Mouse (Mus musculus) CD8-positive naive resting alpha-beta T cell, adult 2 months (primary cell): Measurements from ENCODE around the gene Naa16.
A peak's percentile ranks its signal among the peaks of the same experiment; 100 is the strongest.

Experiments
- DNase-seq, 2 experiments: peaks; one replicate each; pipeline ENCODE4 v3.0.0; 2022; ENCODE audit warnings: low read depth in 2 of 2, low spot score in 2 of 2

Gene Naa16

DNA sequence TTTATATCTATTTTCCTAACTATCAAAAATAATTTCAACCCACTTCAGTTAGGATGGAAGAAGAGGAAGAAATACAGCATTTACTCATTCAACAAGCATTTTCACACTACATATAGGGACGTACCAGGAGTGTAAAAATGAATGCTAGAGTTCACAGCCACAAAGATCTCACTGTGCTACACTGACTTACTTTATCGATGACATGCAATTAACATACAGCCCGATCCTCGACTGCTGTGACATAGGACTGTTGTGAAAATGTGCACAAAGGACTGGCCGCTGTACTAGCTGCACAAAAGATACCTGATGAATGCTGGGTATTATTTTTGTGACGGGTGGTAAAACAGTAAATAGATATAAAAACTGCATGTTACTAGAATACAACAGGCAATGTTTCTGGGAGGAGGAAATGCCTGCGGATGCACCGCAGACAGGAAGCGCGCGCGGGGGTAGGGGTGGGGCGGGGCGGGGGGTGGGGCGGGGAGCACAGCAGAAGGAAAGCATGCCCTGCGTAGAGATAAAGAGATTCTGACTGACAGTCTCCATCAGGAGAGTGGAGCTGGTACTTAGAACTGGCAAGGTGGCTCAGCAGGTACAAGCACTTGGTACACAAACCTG lies 59.5 kb downstream of the Naa16 start:
- no peak for DNase-seq

DNA sequence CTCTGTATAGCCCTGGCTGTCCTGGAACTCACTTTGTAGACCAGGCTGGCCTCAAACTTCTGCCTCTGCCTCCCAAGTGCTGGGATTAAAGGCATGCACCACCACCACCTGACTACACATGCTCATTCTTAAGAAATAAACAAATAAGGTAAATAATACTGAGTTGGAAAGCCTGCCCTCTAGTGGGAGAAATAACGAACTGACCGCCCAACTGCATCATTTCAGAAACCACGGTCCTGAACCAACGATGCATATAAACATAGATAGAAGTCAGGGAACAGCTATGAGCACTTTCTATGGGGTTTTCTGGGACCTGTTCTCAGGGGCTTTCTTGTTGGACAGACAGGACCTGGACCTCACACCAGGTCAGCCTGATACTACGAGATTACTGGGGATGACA lies 63.5 kb downstream of the Naa16 start:
- peak; percentile 38 to 67 for DNase-seq

- no peak for DNase-seq
Observed at GRCm38 (mm10) chr14:79324112-79324840, 66.3 kb downstream of the Naa16 start.

DNA sequence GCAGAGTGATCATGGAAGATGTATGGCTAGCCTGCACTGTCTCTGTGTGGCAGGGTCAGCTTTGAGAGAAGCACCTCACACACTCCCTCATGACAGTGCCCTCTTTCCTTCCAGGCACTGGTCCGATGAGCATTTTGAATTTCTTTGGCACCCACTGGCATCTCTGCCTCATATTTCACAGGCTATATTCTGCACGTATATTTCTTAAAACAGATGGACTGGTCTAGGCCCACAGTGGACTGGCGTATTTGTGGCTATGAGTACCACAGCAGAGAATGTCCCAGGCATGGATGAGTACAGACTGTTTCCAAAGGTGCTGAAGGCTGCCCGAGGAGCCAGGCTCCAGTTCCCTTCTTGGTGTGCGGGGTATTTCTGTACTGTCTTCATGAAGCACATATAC lies 68.7 kb downstream of the Naa16 start:
- DNase-seq, result no peak

DNA sequence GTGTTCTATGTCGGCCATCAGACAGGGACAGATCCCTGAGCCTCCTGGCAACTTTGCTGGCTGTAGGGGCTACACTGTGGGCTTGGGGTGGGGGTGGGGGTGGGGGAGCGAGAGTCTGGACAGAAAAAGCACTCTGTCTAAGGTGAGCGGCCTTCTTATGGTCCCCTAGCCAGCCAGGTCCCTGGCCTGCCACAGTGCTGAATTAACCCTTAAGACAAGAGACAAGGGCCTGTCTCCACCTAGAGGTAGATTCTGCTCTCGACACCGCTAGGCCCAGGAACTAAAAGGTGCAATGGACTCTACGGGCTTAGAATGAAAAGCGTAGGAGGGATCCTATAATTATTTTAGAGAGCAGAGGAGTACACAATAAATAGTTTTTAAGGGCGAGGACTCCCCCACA lies 69.4 kb downstream of the Naa16 start:
- peak in 1 of 2 experiments; percentile 37 for DNase-seq

DNA sequence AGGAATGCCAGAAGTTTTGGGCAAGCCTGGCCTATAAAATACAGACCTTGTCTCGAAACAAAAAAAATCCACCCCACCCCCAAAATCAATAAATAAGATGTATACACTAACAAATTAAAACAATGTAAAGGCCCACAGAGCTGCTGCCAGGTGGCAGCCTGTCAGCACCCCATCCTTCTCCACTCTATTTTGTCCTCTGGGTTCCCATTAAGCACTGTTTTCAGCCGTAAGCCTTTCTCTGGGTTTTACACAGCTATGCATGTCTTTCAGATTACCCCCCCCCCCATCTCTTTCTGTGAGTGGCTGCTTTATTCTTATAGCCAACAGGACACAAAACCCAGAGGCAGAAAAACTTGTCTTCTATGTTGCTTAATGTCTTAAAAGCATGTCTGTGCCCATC lies 73.0 kb downstream of the Naa16 start:
- DNase-seq, result no peak

DNA sequence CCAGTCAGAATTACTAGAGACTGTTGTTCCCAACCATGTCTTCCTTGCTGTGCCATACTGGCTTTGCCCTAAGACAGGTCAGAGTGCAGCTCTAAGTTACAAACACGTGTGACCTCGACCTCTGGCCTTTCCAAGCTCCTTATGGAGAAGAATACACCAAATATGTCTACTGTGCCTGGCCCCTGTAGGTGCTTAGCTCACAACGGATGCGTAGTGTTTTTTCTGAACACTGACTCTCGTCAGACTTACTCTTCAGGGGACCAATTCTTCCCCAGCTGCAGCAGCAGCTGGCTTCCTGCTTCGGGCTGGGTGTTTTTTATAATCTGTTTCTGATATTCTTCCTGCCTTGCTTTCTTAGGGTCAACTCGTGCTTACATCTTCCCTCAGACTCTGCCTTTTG lies 74.7 kb downstream of the Naa16 start:
- DNase-seq, result no peak

DNA sequence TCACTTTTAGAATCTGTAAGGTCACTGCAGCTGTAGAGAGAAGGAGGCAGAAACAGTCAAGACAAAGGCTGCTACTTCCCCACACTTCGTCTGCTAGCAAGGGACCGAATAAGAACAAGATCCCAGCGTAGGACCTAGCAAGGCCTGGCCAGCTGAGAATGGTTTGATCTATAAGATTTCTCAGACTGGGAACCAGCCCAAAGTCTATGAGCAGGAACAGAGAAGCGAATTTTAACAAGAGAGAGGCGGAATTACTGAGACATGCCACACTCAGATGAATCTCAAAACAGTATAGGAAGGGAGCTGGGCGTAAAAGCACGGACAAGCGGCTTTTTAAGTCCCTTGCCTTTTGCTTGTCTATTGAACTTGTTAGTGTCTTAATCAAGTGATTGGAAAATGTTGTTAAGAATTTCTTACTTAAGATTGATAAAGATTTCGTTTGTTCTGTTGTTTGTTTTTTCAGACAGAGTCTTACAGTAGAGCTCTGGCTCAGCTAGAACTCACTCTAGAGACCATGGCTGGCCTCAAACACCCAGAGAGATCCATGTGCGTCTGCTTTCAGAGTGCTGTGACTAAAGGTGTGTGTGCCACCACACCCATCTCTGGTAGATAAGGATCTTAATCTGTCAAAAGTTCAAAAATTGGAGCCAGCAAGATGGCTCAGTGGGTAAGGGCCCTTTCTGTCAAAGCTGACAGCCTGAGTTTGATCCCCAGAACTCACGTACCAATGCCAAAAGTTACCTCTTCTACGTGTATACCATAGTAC lies 76.2 kb downstream of the Naa16 start:
- no peak for DNase-seq

DNA sequence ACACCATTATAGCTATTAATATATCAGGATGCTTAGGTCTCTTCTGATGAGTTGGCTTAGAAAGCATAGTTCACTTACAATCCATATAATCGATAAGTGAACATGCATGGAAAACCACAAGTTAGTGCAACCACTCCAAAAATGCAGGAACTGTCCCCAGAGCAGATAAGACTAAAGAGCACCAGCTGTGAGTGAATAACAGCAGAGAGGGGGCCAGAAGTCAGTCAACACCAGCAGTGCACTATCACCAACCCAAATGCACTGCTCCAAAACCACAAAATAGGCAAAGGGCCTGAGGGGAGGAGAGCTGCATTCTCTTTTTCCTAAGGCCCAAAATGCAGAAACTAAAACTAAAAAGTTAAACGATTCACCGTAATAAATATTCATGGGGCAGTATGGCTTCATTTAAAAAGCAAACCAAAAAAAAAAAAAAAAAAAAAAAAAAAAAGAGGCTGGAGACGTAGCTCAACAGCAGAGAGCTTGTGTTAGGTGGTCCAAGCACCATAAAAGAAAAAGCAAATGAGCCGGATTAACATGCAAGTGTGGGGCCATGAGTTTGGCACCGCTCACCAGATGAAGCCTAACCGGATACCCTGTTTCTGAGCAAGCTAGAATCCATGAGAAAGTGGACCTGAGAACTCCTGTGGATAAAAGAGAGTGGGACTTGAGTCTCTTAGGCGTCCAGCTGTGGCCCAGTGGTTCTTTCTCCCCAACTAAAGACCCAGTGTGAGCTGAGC lies 77.0 kb downstream of the Naa16 start:
- DNase-seq, result no peak

- no peak for DNase-seq
Observed at GRCm38 (mm10) chr14:79312719-79313118, 77.9 kb downstream of the Naa16 start.

DNA sequence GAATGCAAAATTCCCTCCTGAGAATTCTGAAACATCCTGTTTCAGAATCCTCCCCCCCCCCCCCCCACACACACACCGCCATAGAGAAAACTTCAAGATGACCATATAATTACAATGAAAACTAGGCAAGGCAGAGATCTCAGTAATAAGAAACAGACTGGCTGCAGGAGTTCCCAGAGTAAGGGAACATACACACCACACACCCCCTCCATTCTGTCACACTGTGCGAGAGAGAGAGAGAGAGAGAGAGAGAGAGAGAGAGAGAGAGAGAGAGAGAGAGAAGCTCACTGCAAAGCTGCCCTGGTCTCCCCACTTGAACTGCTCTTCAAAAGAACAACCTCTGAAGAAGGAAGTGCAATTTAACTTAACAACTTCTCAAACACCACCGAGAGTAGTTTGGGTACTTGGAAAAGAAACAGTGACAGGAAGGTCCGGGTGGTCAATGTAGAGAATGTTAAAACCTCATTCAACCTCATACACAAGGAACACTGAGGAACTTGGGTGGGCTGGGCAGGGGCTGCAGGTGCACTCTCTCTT lies 78.6 kb downstream of the Naa16 start:
- DNase-seq, result no peak

GRCm38 (mm10) chr14:79309115-79309514 lies 81.5 kb downstream of the Naa16 start:
- no peak for DNase-seq

DNA sequence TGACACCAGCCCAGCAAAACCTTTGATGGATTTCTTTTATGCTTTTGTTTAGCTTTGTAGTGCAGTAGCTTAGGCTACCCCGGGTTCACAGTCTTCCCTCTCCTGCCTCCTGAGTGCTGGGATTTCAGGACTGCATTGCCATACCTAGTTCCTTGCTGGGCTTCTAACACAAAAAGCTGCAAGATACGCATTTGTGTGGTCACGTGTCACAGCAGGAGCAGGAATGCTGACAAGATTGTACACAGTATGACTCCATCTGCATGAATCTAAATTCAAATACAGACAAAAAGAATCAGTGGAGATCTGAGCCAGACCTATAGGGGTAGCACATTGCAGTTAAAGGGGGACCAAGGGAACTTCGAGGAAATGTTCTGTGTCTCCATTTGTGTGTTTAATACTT lies 82.2 kb downstream of the Naa16 start:
- DNase-seq, result no peak

- DNase-seq, result no peak
Observed at GRCm38 (mm10) chr14:79307908-79308307, 82.7 kb downstream of the Naa16 start.

DNA sequence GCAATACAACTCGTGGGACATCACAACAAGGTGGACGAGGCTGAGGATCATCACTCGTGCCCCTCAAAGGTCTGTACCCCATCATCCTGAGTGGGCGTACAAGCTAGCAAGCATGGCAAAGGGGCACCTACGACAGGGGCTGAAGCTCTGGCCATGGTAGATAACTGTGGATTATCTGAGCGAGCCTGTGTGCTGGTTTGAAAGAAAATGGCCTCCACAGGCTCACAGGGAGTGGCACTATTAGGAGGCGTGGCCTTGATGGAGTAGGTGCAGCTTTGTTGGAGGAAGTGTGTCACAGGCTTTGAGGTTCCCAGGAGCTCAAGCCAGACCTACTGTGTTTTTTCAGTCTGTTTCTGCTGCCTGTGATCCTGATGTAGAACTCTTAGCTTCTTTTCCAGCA lies 83.4 kb downstream of the Naa16 start:
- no peak for DNase-seq

- DNase-seq, result no peak
Observed at GRCm38 (mm10) chr14:79304873-79305464, 85.6 kb downstream of the Naa16 start.

GRCm38 (mm10) chr14:79303150-79303549 lies 87.4 kb downstream of the Naa16 start:
- no peak for DNase-seq

GRCm38 (mm10) chr14:79301466-79301875 lies 89.1 kb downstream of the Naa16 start, which contains the start of gene Rgcc:
Gene Rgcc, minus strand, starts transcription at chr14:79301645.
- DNase-seq, result peak; percentile 99 to 100

DNA sequence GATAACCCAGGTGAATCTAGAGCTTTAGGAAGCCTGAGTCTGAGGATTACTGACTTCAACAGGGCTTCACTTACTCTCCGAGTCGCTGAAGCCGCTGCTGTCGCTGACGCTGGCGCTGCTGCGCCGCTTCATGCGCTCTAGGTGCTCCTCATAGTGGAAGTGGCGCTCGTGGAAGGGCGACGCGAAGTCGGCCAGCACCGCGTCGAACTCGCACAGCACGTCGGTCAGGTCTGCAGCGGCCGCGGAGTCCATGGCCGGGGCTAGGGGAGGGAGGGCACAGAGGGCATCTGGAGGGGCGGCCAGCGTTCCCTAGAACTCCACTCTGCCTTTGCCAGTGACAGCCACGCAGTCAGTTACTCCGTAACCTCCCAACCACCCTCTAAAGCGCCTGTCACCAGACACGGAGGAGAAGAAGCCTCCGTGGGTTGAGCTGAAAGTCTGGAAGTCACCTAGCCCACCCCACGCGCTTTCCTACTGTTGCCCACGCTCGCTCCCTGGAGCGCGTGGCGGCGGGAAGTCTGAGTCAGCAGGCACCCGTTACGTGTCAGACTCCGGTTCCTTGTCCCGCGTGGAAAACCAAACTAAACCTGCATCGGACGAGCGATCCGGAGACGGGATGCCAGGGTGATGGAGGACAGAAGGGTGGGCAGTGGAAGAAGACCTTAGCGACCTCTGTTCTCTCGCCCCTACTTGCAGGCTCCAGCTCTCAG lies 89.8 kb downstream of the Naa16 start:
- no peak for DNase-seq

DNA sequence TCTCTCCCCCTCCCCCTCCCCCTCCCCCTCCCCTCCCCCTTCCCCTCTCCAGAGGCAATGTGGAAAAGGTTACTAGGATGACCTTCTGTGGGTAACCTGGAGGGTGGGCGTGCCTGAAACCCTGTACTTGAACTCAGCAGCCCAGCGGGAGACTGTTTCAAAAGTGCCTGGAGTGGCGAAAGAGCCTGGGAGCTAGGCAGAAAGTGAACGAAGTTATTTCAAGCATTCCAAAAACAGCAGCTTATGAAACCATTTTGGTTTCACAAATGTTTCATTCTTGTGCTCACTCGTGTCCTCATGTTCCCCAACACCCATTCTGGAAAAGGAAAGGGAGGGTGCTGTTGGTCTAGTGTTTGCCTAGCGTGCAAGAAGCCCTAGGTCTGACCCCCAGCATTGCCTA lies 90.8 kb downstream of the Naa16 start:
- no peak for DNase-seq
